26 mouse cellular contexts compared by ENCODE assay signal in the genomic region with DNA sequence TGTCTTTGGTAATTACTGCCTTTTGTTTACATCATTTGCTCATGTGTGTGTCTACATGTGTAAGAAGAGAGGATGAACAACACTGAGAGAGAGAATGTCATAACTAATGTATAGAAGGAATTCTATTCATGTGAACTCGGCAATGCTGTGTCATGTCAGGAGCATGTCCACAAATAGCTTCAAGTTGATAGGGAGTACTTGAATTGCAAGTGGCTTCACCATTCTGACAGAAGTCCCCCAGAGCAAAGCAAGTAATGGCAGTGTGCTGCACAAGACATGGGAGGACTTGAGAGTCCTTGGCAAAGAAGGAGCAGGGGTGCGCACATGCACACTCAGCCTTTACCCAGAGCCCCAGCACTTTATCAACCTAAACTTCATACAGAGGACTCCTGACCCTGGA.
DNase-seq lines count a peak whose midpoint lies in the region; ATAC-seq lines count a peak whose summit lies in the region.
"Had no signal": no experiment of that assay in that cellular context is flagged by ENCODE, and none has a peak within 500 bp of the region (broad histone marks: within the 10 kb centered on the region; RNA-seq: fewer than 3 reads in every experiment).

No protein-coding gene starts in this region.

- WGBS in heart, embryonic 13.5 days: 40% methylated on average over 2 of the region's 2 CpGs
- WGBS in heart, embryonic 16.5 days: 39% methylated on average over 2 of the region's 2 CpGs

- H3K9ac ChIP-seq in heart, embryonic 13.5 days: no peak overlapping the region
- no peak overlapping the region for H3K9ac ChIP-seq in heart, embryonic 16.5 days (ENCODE audit: low read length)
- H3K9ac ChIP-seq: embryonic facial prominence, embryonic 12.5 days; embryonic facial prominence, embryonic 15.5 days; forebrain, postnatal 0 days; hindbrain, embryonic 13.5 days; intestine, embryonic 15.5 days had no signal

- no peaks in the 10 kb centered on the region for H3K27me3 ChIP-seq in heart, embryonic 13.5 days (replicated peaks)
- no peaks in the 10 kb centered on the region for H3K27me3 ChIP-seq in heart, embryonic 16.5 days (ENCODE audit: control insufficient read depth, insufficient read depth, low read length)
- H3K27me3 ChIP-seq: embryonic facial prominence, embryonic 12.5 days; embryonic facial prominence, embryonic 15.5 days; hindbrain, embryonic 13.5 days; intestine, embryonic 15.5 days had no signal

- H3K36me3 ChIP-seq in heart, embryonic 13.5 days: no peaks in the 10 kb centered on the region
- no peaks in the 10 kb centered on the region for H3K36me3 ChIP-seq in heart, embryonic 16.5 days (ENCODE audit: control insufficient read depth, insufficient read depth)
- H3K36me3 ChIP-seq: embryonic facial prominence, embryonic 12.5 days; embryonic facial prominence, embryonic 15.5 days; hindbrain, embryonic 10.5 days; hindbrain, embryonic 13.5 days; intestine, embryonic 15.5 days had no signal

- H3K4me3 ChIP-seq in heart, embryonic 13.5 days: no peak overlapping the region
- H3K4me3 ChIP-seq in heart, embryonic 16.5 days (ENCODE audit: low read length): no peak overlapping the region
- H3K4me3 ChIP-seq: embryonic facial prominence, embryonic 12.5 days; embryonic facial prominence, embryonic 15.5 days; gastrocnemius, adult 2 months; heart, adult 2 months; hindbrain, embryonic 10.5 days; hindbrain, embryonic 13.5 days; intestine, embryonic 15.5 days had no signal

- H3K27ac ChIP-seq in heart, embryonic 13.5 days (replicated peaks): peak overlapping the region; percentile 39; the same call in 1 of the 2 replicates
- peak overlapping the region; percentile 55 for H3K27ac ChIP-seq in heart, embryonic 16.5 days (ENCODE audit: low read length)
- H3K27ac ChIP-seq: embryonic facial prominence, embryonic 12.5 days; embryonic facial prominence, embryonic 15.5 days; gastrocnemius, adult 2 months; heart, adult 2 months; hindbrain, embryonic 10.5 days; hindbrain, embryonic 13.5 days; intestine, embryonic 15.5 days had no signal

- H3K4me2 ChIP-seq in heart, embryonic 13.5 days: no peak overlapping the region
- no peak overlapping the region for H3K4me2 ChIP-seq in heart, embryonic 16.5 days (ENCODE audit: low read depth, low read length)
- H3K4me2 ChIP-seq: embryonic facial prominence, embryonic 12.5 days; embryonic facial prominence, embryonic 15.5 days; hindbrain, embryonic 13.5 days; intestine, embryonic 15.5 days had no signal

- peaks cover 11% of the 10 kb centered on the region for H3K4me1 ChIP-seq in heart, embryonic 13.5 days
- peaks cover 8% of the 10 kb centered on the region; the same call in 1 of the 2 replicates for H3K4me1 ChIP-seq in heart, embryonic 16.5 days (ENCODE audit: control insufficient read depth, insufficient read depth, low read length)
- H3K4me1 ChIP-seq: embryonic facial prominence, embryonic 12.5 days; embryonic facial prominence, embryonic 15.5 days; hindbrain, embryonic 10.5 days; hindbrain, embryonic 13.5 days; intestine, embryonic 15.5 days had no signal

- no peaks in the 10 kb centered on the region for H3K9me3 ChIP-seq in heart, embryonic 13.5 days
- no peaks in the 10 kb centered on the region for H3K9me3 ChIP-seq in heart, embryonic 16.5 days (replicated peaks; ENCODE audit: control insufficient read depth, low read length)
- H3K9me3 ChIP-seq: embryonic facial prominence, embryonic 12.5 days; embryonic facial prominence, embryonic 15.5 days; hindbrain, embryonic 10.5 days; hindbrain, embryonic 13.5 days; intestine, embryonic 15.5 days had no signal

- ATAC-seq in heart, embryonic 13.5 days (ENCODE audit: extremely low read depth, insufficient number of reproducible peaks, low FRiP score, low TSS enrichment): no peak
- ATAC-seq in heart, embryonic 16.5 days (replicated peaks; ENCODE audit: extremely low read depth, insufficient read depth, low FRiP score): 0 out of 2 replicates have a peak, but pooled peaks have one; percentile 55
- ATAC-seq: CD4-positive, CD25-positive, alpha-beta regulatory T cell, adult 4 months; forebrain, embryonic 14.5 days; forebrain, postnatal 0 days; hindbrain, embryonic 16.5 days; intestine, embryonic 15.5 days had no signal

- no peak for DNase-seq in heart, adult 11 months
- no peak for DNase-seq in heart, adult 18-20 months
- DNase-seq in retina, postnatal 1 day: peak; percentile 6
- no peak for DNase-seq in retina, embryonic 14.5 days (ENCODE audit: low spot score)
- DNase-seq: adrenal gland, adult 2 months; adrenal gland, postnatal 14 days; cerebellum, adult 11 months; cerebellum, adult 2 months; cerebellum, adult 9-11 months; cerebellum, postnatal 25 days; forebrain, postnatal 0 days; gastrocnemius, adult 2 months; gastrocnemius, postnatal 14 days; heart, adult 2 months; kidney, adult 11 months; kidney, adult 8-10 months had no signal
